Comparison of ENCODE assay signal across 11 mouse cellular contexts in genomic region chr1:133434018-133434755, GRCm38 (mm10). TPM values are rescaled to one million over a fixed set of nuclear protein-coding genes. Genes with fewer than 3 reads are reported as not detected.
DNase-seq lines count a peak whose midpoint lies in the region; ATAC-seq and TF ChIP-seq lines count a peak whose summit lies in the region.
"Had no signal": no experiment of that assay in that cellular context is flagged by ENCODE, and none has a peak within 500 bp of the region (broad histone marks: within the 10 kb centered on the region; RNA-seq: fewer than 3 reads in every experiment).

No protein-coding gene starts in this region.

- TF ChIP-seq POLR2A in testis, adult 2 months (IDR thresholded peaks at IDR 0.05; ENCODE audit: control insufficient read depth, low read depth, low read length), result no peak

- H3K36me3 ChIP-seq in forebrain, embryonic 11.5 days (ENCODE audit: control insufficient read depth, insufficient read depth, low read length), result no peaks in the 10 kb centered on the region
- H3K36me3 ChIP-seq in hindbrain, embryonic 15.5 days, result no peaks in the 10 kb centered on the region
- H3K36me3 ChIP-seq in midbrain, embryonic 13.5 days, result no peaks in the 10 kb centered on the region
- H3K36me3 ChIP-seq in testis, adult 2 months (ENCODE audit: control insufficient read depth, insufficient read depth, low read length), result no peaks in the 10 kb centered on the region
- H3K36me3 ChIP-seq: G1E had no signal

- intact Hi-C loops in left cerebral cortex, adult 2 months (cut with DNase I), result no loop called here

- DNase-seq in kidney, adult 18-20 months, result peak; percentile 38
- DNase-seq in kidney, adult 11 months, result no peak
- peak; percentile 87 for DNase-seq in forebrain, embryonic 11.5 days (ENCODE audit: low spot score)
- peak in 1 of 2 experiments; percentile 23 for DNase-seq in left cerebral cortex, adult 2 months (ENCODE audit: extremely low spot score in 1 of 2, low spot score in 2 of 2)
- DNase-seq in spleen, postnatal 4 days (ENCODE audit: low spot score in 2 of 2), result no peak

- H3K9me3 ChIP-seq in forebrain, embryonic 11.5 days (ENCODE audit: control insufficient read depth, low read length), result peaks cover 8% of the 10 kb centered on the region; the same call in 1 of the 2 replicates
- H3K9me3 ChIP-seq in hindbrain, embryonic 15.5 days, result 0 out of 2 replicates have a peak, but pooled peaks cover 8% of the 10 kb centered on the region
- peaks cover 10% of the 10 kb centered on the region for H3K9me3 ChIP-seq in midbrain, embryonic 13.5 days

- H3K4me3 ChIP-seq in forebrain, embryonic 11.5 days (ENCODE audit: low read depth, low read length), result peak overlapping the region; percentile 5
- peak overlapping the region; percentile 11; the same call in 1 of the 2 replicates for H3K4me3 ChIP-seq in hindbrain, embryonic 15.5 days
- peak overlapping the region; percentile 17 for H3K4me3 ChIP-seq in left cerebral cortex, adult 2 months
- H3K4me3 ChIP-seq in midbrain, embryonic 13.5 days (replicated peaks), result peak overlapping the region; percentile 11; the same call in 1 of the 2 replicates
- peak overlapping the region; percentile 31 for H3K4me3 ChIP-seq in testis, adult 2 months (ENCODE audit: control insufficient read depth, low read depth, low read length)
- H3K4me3 ChIP-seq: erythroblast, embryonic 14.5 days had no signal

- 4% methylated on average over 9 of the region's 12 CpGs for WGBS in forebrain, embryonic 11.5 days
- 6% methylated on average over 12 of the region's 12 CpGs for WGBS in hindbrain, embryonic 15.5 days
- 6% methylated on average over 10 of the region's 12 CpGs for WGBS in midbrain, embryonic 13.5 days

- peaks cover 10% of the 10 kb centered on the region for H3K4me1 ChIP-seq in forebrain, embryonic 11.5 days (replicated peaks; ENCODE audit: control insufficient read depth, insufficient read depth, low read length)
- peaks cover 13% of the 10 kb centered on the region for H3K4me1 ChIP-seq in hindbrain, embryonic 15.5 days (replicated peaks)
- peaks cover 44% of the 10 kb centered on the region for H3K4me1 ChIP-seq in midbrain, embryonic 13.5 days (replicated peaks)
- peaks cover 14% of the 10 kb centered on the region for H3K4me1 ChIP-seq in testis, adult 2 months (ENCODE audit: control insufficient read depth, insufficient read depth, low read length)

- peak overlapping the region; percentile 84 for H3K27ac ChIP-seq in forebrain, embryonic 11.5 days (ENCODE audit: low read depth, low read length)
- H3K27ac ChIP-seq in hindbrain, embryonic 15.5 days (replicated peaks), result peak overlapping the region; percentile 43
- peak overlapping the region; percentile 19; the same call in 1 of the 2 replicates for H3K27ac ChIP-seq in left cerebral cortex, adult 2 months
- peak overlapping the region; percentile 66 for H3K27ac ChIP-seq in midbrain, embryonic 13.5 days
- no peak overlapping the region for H3K27ac ChIP-seq in testis, adult 2 months (ENCODE audit: control insufficient read depth, insufficient read depth, low read depth, low read length)
- H3K27ac ChIP-seq: macrophage had no signal

- peak; percentile 91 for ATAC-seq in forebrain, embryonic 11.5 days (replicated peaks; ENCODE audit: low FRiP score)
- ATAC-seq in hindbrain, embryonic 15.5 days (ENCODE audit: low FRiP score, low read depth), result peak; percentile 90
- ATAC-seq in midbrain, embryonic 13.5 days, result peak; percentile 88

- H3K9ac ChIP-seq in forebrain, embryonic 11.5 days (ENCODE audit: low read length), result peak overlapping the region; percentile 35
- 0 out of 2 replicates have a peak overlapping the region, but pooled peaks have one; percentile 12 for H3K9ac ChIP-seq in hindbrain, embryonic 15.5 days
- peak overlapping the region; percentile 33; the same call in 1 of the 2 replicates for H3K9ac ChIP-seq in midbrain, embryonic 13.5 days (replicated peaks)

- H3K4me2 ChIP-seq in forebrain, embryonic 11.5 days (ENCODE audit: low read depth, low read length, severe bottlenecking), result peak overlapping the region; percentile 28
- peak overlapping the region; percentile 50 for H3K4me2 ChIP-seq in hindbrain, embryonic 15.5 days
- H3K4me2 ChIP-seq in midbrain, embryonic 13.5 days (replicated peaks), result peak overlapping the region; percentile 41

- no peaks in the 10 kb centered on the region for H3K27me3 ChIP-seq in forebrain, embryonic 11.5 days (ENCODE audit: control insufficient read depth, insufficient read depth, low read length)
- no peaks in the 10 kb centered on the region for H3K27me3 ChIP-seq in hindbrain, embryonic 15.5 days
- H3K27me3 ChIP-seq in midbrain, embryonic 13.5 days, result no peaks in the 10 kb centered on the region
- H3K27me3 ChIP-seq in testis, adult 2 months (ENCODE audit: control insufficient read depth, insufficient read depth, low read length), result no peaks in the 10 kb centered on the region

- TF ChIP-seq CTCF in left cerebral cortex, adult 2 months (IDR thresholded peaks at IDR 0.05), result no peak
- TF ChIP-seq CTCF in testis, adult 2 months (IDR thresholded peaks at IDR 0.05; ENCODE audit: control insufficient read depth, insufficient read depth, insufficient replicate concordance, low read depth, low read length), result no peak

RNA-seq across cellular contexts. Expression of gene Sox13, which starts 10.0 kb away (rescaled TPM):
- 12.3 TPM in 2 replicates for polyA plus RNA-seq in forebrain, embryonic 11.5 days (2014; fragmentation: Nextera tagmentation; extraction: Ambion mirVana)
- polyA plus RNA-seq in hindbrain, embryonic 15.5 days (2015; fragmentation: Nextera tagmentation; extraction: Ambion mirVana), result 6.0 and 7.3 TPM in 2 replicates
- 1 to 10 TPM; 8.9 to 9.3 TPM for total RNA-seq in left cerebral cortex, adult 2 months (2021)
- 12.5 and 13.9 TPM in 2 replicates for polyA plus RNA-seq in midbrain, embryonic 13.5 days (2015; fragmentation: Nextera tagmentation; extraction: Ambion mirVana)
- 5.7 and 5.9 TPM in 2 replicates for polyA plus RNA-seq in testis, adult 2 months (2012; rRNA removed)

Comparison
In these comparisons a context has a peak if more than half of its experiments do, and no peak if none do; other contexts are left out.
1. DNase-seq: peak in kidney, adult 18-20 months (single experiment) and forebrain, embryonic 11.5 days (single experiment); none in kidney, adult 11 months (single experiment) and spleen, postnatal 4 days (0 of 2).
2. Peak in every context shown above with its lines, with median percentiles within 50 percentile points of each other: ATAC-seq, H3K4me2 ChIP-seq, H3K4me3 ChIP-seq and H3K9ac ChIP-seq.